Mouse (Mus musculus) urinary bladder, postnatal 36 days (tissue): ENCODE results near the gene Pds5a.
"Not testable (repeated sequence)": the region's sequence is repeated elsewhere in the genome, so short reads cannot be mapped to it uniquely, and the experiment has no call there.

Source experiments
- DNase-seq, 2 experiments: peaks; one replicate each; pipeline ENCODE4 v3.0.0; 2022; ENCODE audit warnings: low spot score in 2 of 2, mixed read lengths in 1 of 2

Gene Pds5a

GRCm38 (mm10) chr5:65696821-65697485, 1.1 kb downstream of the Pds5a start:
- peak; percentile 60 to 76 for DNase-seq

- not testable (repeated sequence) for DNase-seq
These were observed 4.0 kb downstream of the Pds5a start for GRCm38 (mm10) chr5:65694076-65694475.

GRCm38 (mm10) chr5:65693018-65693417, 5.1 kb downstream of the Pds5a start:
- no peak for DNase-seq

GRCm38 (mm10) chr5:65688806-65689205, 9.3 kb downstream of the Pds5a start:
- DNase-seq = no peak

GRCm38 (mm10) chr5:65686806-65687205, 11.3 kb downstream of the Pds5a start:
- no peak for DNase-seq

GRCm38 (mm10) chr5:65678826-65679225, 19.2 kb downstream of the Pds5a start:
- peak in 1 of 2 experiments; percentile 29 for DNase-seq

- DNase-seq = no peak
These were observed 25.9 kb downstream of the Pds5a start for GRCm38 (mm10) chr5:65672162-65672561.

- DNase-seq = no peak
These were observed 30.4 kb downstream of the Pds5a start for GRCm38 (mm10) chr5:65667644-65668043.

GRCm38 (mm10) chr5:65665370-65665769, 32.7 kb downstream of the Pds5a start:
- no peak for DNase-seq

- DNase-seq = no peak
These were observed 36.1 kb downstream of the Pds5a start for GRCm38 (mm10) chr5:65661958-65662357.

- no peak for DNase-seq
These were observed 44.3 kb downstream of the Pds5a start for GRCm38 (mm10) chr5:65653786-65654185.

GRCm38 (mm10) chr5:65638896-65639295, 59.2 kb downstream of the Pds5a start:
- DNase-seq = no peak

GRCm38 (mm10) chr5:65624340-65624739, 73.7 kb downstream of the Pds5a start:
- no peak for DNase-seq

GRCm38 (mm10) chr5:65613152-65613924, 84.7 kb downstream of the Pds5a start:
- no peak for DNase-seq

- DNase-seq = no peak
These were observed 87.5 kb downstream of the Pds5a start for GRCm38 (mm10) chr5:65610541-65610940.

- no peak for DNase-seq
These were observed 88.3 kb downstream of the Pds5a start for GRCm38 (mm10) chr5:65609769-65610168.

GRCm38 (mm10) chr5:65606820-65607219, 91.3 kb downstream of the Pds5a start:
- DNase-seq = no peak

GRCm38 (mm10) chr5:65599681-65600080, 98.4 kb downstream of the Pds5a start:
- no peak for DNase-seq

- no peak for DNase-seq
These were observed 105.7 kb downstream of the Pds5a start for GRCm38 (mm10) chr5:65592421-65592820.

GRCm38 (mm10) chr5:65590199-65590598, 107.9 kb downstream of the Pds5a start:
- no peak for DNase-seq

- DNase-seq = no peak
These were observed 111.8 kb downstream of the Pds5a start for GRCm38 (mm10) chr5:65586291-65586690.

- DNase-seq = no peak
These were observed 119.5 kb downstream of the Pds5a start for GRCm38 (mm10) chr5:65578545-65578944.

GRCm38 (mm10) chr5:65575896-65576295, 122.2 kb downstream of the Pds5a start:
- no peak for DNase-seq
